Mouse (Mus musculus): Measurements from ENCODE around the gene Gm20931.
"Not testable (repeated sequence)": the region's sequence is repeated elsewhere in the genome, so short reads cannot be mapped to it uniquely, and the experiment has no call there.

Gm20931 gene

DNA sequence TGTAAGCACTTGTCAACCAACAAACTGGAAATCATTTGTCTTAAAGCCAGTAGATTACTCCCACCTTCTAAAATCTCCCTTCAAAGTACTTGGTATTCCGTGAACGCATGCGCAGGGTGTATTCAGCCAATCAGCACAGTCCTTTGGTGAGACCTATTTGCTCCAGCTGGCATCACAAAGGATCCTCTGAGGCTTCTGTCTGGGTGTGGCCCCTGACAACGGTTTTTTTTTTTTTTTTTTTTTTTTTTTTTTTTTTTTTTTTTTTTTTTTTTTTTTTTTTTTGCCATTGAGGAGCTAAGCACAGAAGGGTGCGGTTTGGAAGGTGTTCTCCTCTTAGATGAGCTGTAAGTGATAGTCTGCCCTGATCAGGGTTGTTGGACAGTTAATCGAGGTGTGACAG is at the start of gene Gm20931:
Gm20931 (plus strand) TSS at position 301 of the 400 bp plus-strand sequence.
- DNase-seq (ENCODE audit: low spot score) = not testable (repeated sequence)

All from left cerebral cortex, adult 11 months (tissue).